Mouse (Mus musculus) liver, embryonic 14.5 days (tissue): Measurements from ENCODE around the gene Msh5.

Source experiments
- CTCF ChIP-seq: IDR thresholded peaks from 2 replicates; pipeline ENCODE4 v1.5.1; 2016; ENCODE audit warnings: antibody characterized with exemption, low read depth, control low read depth
- EP300 ChIP-seq: IDR thresholded peaks from 2 replicates; pipeline ENCODE4 v1.6.1; 2016; ENCODE audit warnings: antibody characterized with exemption, low read depth

DNA sequence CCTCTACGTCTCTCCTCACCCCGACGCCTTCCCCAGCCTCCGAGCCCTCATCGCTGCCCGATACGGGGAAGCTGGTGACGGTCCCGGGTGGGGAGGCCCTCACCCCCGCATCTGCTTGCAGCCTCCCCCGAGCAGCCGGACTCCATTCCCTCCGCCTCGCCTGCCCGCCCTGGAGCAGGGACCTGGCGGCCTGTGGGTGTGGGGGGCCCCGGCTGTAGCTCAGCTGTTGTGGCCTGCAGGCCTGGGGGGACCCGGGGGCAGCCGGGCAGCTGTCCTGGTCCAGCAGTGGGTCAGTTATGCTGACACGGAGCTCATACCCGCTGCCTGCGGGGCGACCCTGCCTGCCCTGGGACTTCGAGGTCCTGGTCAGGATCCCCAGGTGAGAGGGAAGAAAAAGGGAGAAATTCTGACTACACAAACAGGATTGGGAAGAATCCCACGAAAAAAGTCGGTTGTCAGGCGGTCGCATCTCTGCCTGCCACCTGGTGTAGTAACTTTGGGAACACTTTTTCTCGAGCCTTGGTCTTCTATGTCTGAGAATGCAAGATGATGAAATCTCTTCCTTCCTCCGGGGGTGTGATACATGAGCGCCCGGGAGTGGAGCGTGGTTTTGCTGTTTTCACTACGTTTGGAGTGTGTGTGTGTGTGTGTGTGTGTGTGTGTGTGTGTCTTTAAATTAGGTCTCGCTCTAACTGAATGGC is 44.9 kb downstream of the Msh5 start:
- no peak for TF ChIP-seq CTCF
- TF ChIP-seq EP300, result no peak
